Mouse (Mus musculus) heart, embryonic 14.5 days (tissue): ENCODE measurements around the gene Sh3bp4. TPM values are rescaled to one million over a fixed set of nuclear protein-coding genes. Genes with fewer than 3 reads are reported as not detected.
A peak's percentile ranks its signal among the peaks of the same experiment; 100 is the strongest.

Source experiments
- ATAC-seq: fragments of 200-750 bp; cut with Nextera tagmentation; 2 replicates; pipeline ENCODE4 v1.8.0; 2017; ENCODE audit warnings: low read depth, moderate TSS enrichment; ENCODE audit not compliant: insufficient number of reproducible peaks, insufficient read depth, low FRiP score
- H3K27ac ChIP-seq, 2 experiments: fragments of 200-500 bp in 1 of 2; fragments of 300-500 bp in 1 of 2; sonication (generic) in 1 of 2; replicated peaks in 1 of 2; 2 replicates each; pipeline ENCODE4 v1.5.1; 2012 to 2014; ENCODE audit warnings: low read depth in 2 of 2, low read length in 2 of 2, control low read depth in 1 of 2, mild to moderate bottlenecking in 1 of 2, mixed read lengths in 1 of 2; ENCODE audit not compliant: control insufficient read depth in 1 of 2, insufficient read depth in 1 of 2
- H3K27me3 ChIP-seq: fragments of 300-500 bp; sonication (generic); 2 replicates; pipeline ENCODE4 v1.6.1; 2014; ENCODE audit warnings: mild to moderate bottlenecking, low read length, control low read depth; ENCODE audit not compliant: control insufficient read depth, insufficient read depth
- H3K36me3 ChIP-seq: fragments of 300-500 bp; sonication (generic); 2 replicates; pipeline ENCODE4 v1.6.1; 2014; ENCODE audit warnings: mild to moderate bottlenecking, control low read depth, low read length, mixed read lengths; ENCODE audit not compliant: control insufficient read depth, insufficient read depth
- H3K4me1 ChIP-seq, 2 experiments: fragments of 200-500 bp in 1 of 2; fragments of 300-500 bp in 1 of 2; sonication (generic) in 1 of 2; 2 replicates each; pipeline ENCODE4 v1.6.1; 2012 to 2014; ENCODE audit warnings: low read length in 2 of 2, control low read depth in 1 of 2, mixed read lengths in 1 of 2; ENCODE audit not compliant: control insufficient read depth in 2 of 2, insufficient read depth in 2 of 2
- H3K4me2 ChIP-seq: fragments of 300-500 bp; sonication (generic); 2 replicates; pipeline ENCODE4 v1.6.1; 2014; ENCODE audit warnings: mild to moderate bottlenecking, low read length
- H3K4me3 ChIP-seq, 2 experiments: fragments of 200-500 bp in 1 of 2; fragments of 300-500 bp in 1 of 2; sonication (generic) in 1 of 2; 2 replicates each; pipeline ENCODE4 v1.5.1; 2012 to 2014; ENCODE audit warnings: low read length in 2 of 2, mild to moderate bottlenecking in 2 of 2, control low read depth in 1 of 2, low read depth in 1 of 2, moderate library complexity in 1 of 2; ENCODE audit not compliant: control insufficient read depth in 1 of 2, insufficient read depth in 1 of 2
- H3K9ac ChIP-seq: fragments of 300-500 bp; sonication (generic); 2 replicates; pipeline ENCODE4 v1.6.1; 2014; ENCODE audit warnings: mild to moderate bottlenecking, low read length
- H3K9me3 ChIP-seq: fragments of 300-500 bp; sonication (generic); 2 replicates; pipeline ENCODE4 v1.6.1; 2016; ENCODE audit warnings: low read length, control low read depth; ENCODE audit not compliant: control insufficient read depth
- WGBS: fragments of 180-500 bp; shearing (Covaris S2); extraction: QIAGEN DNeasy Blood & Tissue Kit; methylation state at CpG from one replicate; pipeline ENCODE4 v1.1.7; 2014; 5-methylcytosine and 5-hydroxymethylcytosine counted together
- polyA plus RNA-seq: library from polyadenylated mRNA; unstranded; fragments of >200 nt; fragmentation: Nextera tagmentation; extraction: Ambion mirVana; gene quantifications from 2 replicates; pipeline ENCODE4 v1.2.1, GENCODE M21; 2014

Sh3bp4 gene
- polyA plus RNA-seq, 1 experiment from 2014 or later, result 17.2 TPM

- ATAC-seq, result no peak
- no peak overlapping the region for H3K27ac ChIP-seq
- no peak overlapping the region for H3K9ac ChIP-seq
- no peaks in the 10 kb centered on the region for H3K4me1 ChIP-seq
- 69% methylated on average over 5 of the region's 5 CpGs for WGBS
- H3K27me3 ChIP-seq, result no peaks in the 10 kb centered on the region
- H3K9me3 ChIP-seq, result no peaks in the 10 kb centered on the region
- no peaks in the 10 kb centered on the region for H3K36me3 ChIP-seq
- H3K4me3 ChIP-seq, result no peak overlapping the region
- H3K4me2 ChIP-seq, result no peak overlapping the region
Observed at GRCm38 (mm10) chr1:89035115-89035514, 35.1 kb upstream of the Sh3bp4 start.

GRCm38 (mm10) chr1:89039836-89040235 lies 30.4 kb upstream of the Sh3bp4 start:
- Histone ChIP-seq H3K27ac (peak overlapping the region in 1 of 2 experiments; percentile 11; a peak in 1 of 4 replicates), H3K27me3 (no peaks in the 10 kb centered on the region), H3K4me1 (peaks cover 3 to 4% of the 10 kb centered on the region in 2 experiments; a peak in 2 of 4 replicates), H3K9me3 (no peaks in the 10 kb centered on the region), H3K4me2 (no peak overlapping the region), H3K9ac (no peak overlapping the region), H3K36me3 (no peaks in the 10 kb centered on the region), H3K4me3 (no peak overlapping the region)
- no peak for ATAC-seq
- 65% methylated on average over 2 of the region's 2 CpGs for WGBS

- no peaks in the 10 kb centered on the region for H3K36me3 ChIP-seq
- no peak overlapping the region for H3K9ac ChIP-seq
- H3K27ac ChIP-seq, result peak overlapping the region; percentile 45 to 46; a peak in 3 of 4 replicates
- 45% methylated on average over 5 of the region's 5 CpGs for WGBS
- ATAC-seq, result no peak
- no peak overlapping the region for H3K4me3 ChIP-seq
- H3K4me2 ChIP-seq, result no peak overlapping the region
- H3K9me3 ChIP-seq, result no peaks in the 10 kb centered on the region
- H3K4me1 ChIP-seq, result peaks cover 3 to 4% of the 10 kb centered on the region in 2 experiments; a peak in 2 of 4 replicates
- H3K27me3 ChIP-seq, result no peaks in the 10 kb centered on the region
Observed at GRCm38 (mm10) chr1:89041290-89041689, 28.9 kb upstream of the Sh3bp4 start.

- H3K27ac ChIP-seq, result 0 out of 4 replicates have a peak overlapping the region, but pooled peaks of 1 of the 2 experiments have one; percentile 41
Observed at GRCm38 (mm10) chr1:89042081-89042480, 28.1 kb upstream of the Sh3bp4 start.

GRCm38 (mm10) chr1:89042956-89043355 lies 27.3 kb upstream of the Sh3bp4 start:
- H3K36me3 ChIP-seq, result no peaks in the 10 kb centered on the region
- H3K27me3 ChIP-seq, result no peaks in the 10 kb centered on the region
- no peak overlapping the region for H3K4me3 ChIP-seq
- no peak for ATAC-seq
- H3K27ac ChIP-seq, result no peak overlapping the region
- H3K4me2 ChIP-seq, result no peak overlapping the region
- no peaks in the 10 kb centered on the region for H3K9me3 ChIP-seq
- WGBS, result 81% methylated on average over 10 of the region's 10 CpGs
- H3K4me1 ChIP-seq, result peaks cover 3 to 4% of the 10 kb centered on the region in 2 experiments; a peak in 2 of 4 replicates
- no peak overlapping the region for H3K9ac ChIP-seq

More at GRCm38 (mm10) chr1:89042081-89042480, 28.1 kb upstream of the Sh3bp4 start:
- ATAC-seq, result no peak
- 73% methylated on average over 4 of the region's 4 CpGs for WGBS
- peaks cover 3 to 4% of the 10 kb centered on the region in 2 experiments; a peak in 2 of 4 replicates for H3K4me1 ChIP-seq
- no peak overlapping the region for H3K4me2 ChIP-seq
- H3K9ac ChIP-seq, result no peak overlapping the region
- H3K4me3 ChIP-seq, result no peak overlapping the region
- H3K36me3 ChIP-seq, result no peaks in the 10 kb centered on the region
- no peaks in the 10 kb centered on the region for H3K9me3 ChIP-seq
- no peaks in the 10 kb centered on the region for H3K27me3 ChIP-seq

GRCm38 (mm10) chr1:89045403-89045802 lies 24.8 kb upstream of the Sh3bp4 start:
- no peak for ATAC-seq
- Histone ChIP-seq H3K36me3 (no peaks in the 10 kb centered on the region), H3K27ac (no peak overlapping the region), H3K27me3 (no peaks in the 10 kb centered on the region), H3K9me3 (no peaks in the 10 kb centered on the region), H3K4me2 (no peak overlapping the region), H3K4me3 (no peak overlapping the region), H3K9ac (no peak overlapping the region), H3K4me1 (peaks cover 3 to 4% of the 10 kb centered on the region in 2 experiments; a peak in 2 of 4 replicates)
- WGBS, result 91% methylated on average over 8 of the region's 8 CpGs

- Histone ChIP-seq H3K4me3 (no peak overlapping the region), H3K9ac (no peak overlapping the region), H3K9me3 (no peaks in the 10 kb centered on the region), H3K27me3 (no peaks in the 10 kb centered on the region), H3K4me1 (no peaks in the 10 kb centered on the region; a peak in 1 of 4 replicates), H3K27ac (no peak overlapping the region), H3K36me3 (no peaks in the 10 kb centered on the region), H3K4me2 (no peak overlapping the region)
- 73% methylated on average over 4 of the region's 4 CpGs for WGBS
- ATAC-seq, result no peak
Observed at GRCm38 (mm10) chr1:89049506-89049905, 20.7 kb upstream of the Sh3bp4 start.

GRCm38 (mm10) chr1:89056175-89056574 lies 14.0 kb upstream of the Sh3bp4 start:
- no peak overlapping the region for H3K4me2 ChIP-seq
- ATAC-seq, result no peak
- no peak overlapping the region for H3K9ac ChIP-seq
- WGBS, result 42% methylated on average over 1 of the region's 1 CpGs
- no peak overlapping the region for H3K27ac ChIP-seq
- no peak overlapping the region for H3K4me3 ChIP-seq
- H3K9me3 ChIP-seq, result peaks cover 6% of the 10 kb centered on the region
- H3K36me3 ChIP-seq, result no peaks in the 10 kb centered on the region
- H3K27me3 ChIP-seq, result no peaks in the 10 kb centered on the region
- H3K4me1 ChIP-seq, result peaks cover 2 to 3% of the 10 kb centered on the region in 2 experiments; a peak in 2 of 4 replicates
